Mouse (Mus musculus) natural killer cell, adult 2 months (primary cell): ENCODE results near the gene Nptxr.

Source experiments
- DNase-seq, 2 experiments: peaks; one replicate each; pipeline ENCODE4 v3.0.0; 2022; ENCODE audit warnings: low spot score in 2 of 2

The Nptxr gene

GRCm38 (mm10) chr15:79790111-79790510 lies 14.5 kb downstream of the Nptxr start:
- DNase-seq, result no peak

- DNase-seq, result no peak
Measured at GRCm38 (mm10) chr15:79787815-79788214, 16.8 kb downstream of the Nptxr start.

GRCm38 (mm10) chr15:79785056-79785455 lies 19.5 kb downstream of the Nptxr start:
- DNase-seq, result no peak

- DNase-seq, result no peak
Measured at GRCm38 (mm10) chr15:79777749-79778148, 26.8 kb downstream of the Nptxr start, which contains the start of gene Dnal4. Gene Dnal4, minus strand, starts transcription at chr15:79777849.

- DNase-seq, result no peak
Measured at GRCm38 (mm10) chr15:79775662-79776061, 28.9 kb downstream of the Nptxr start.

GRCm38 (mm10) chr15:79774117-79775027 lies 30.2 kb downstream of the Nptxr start:
- DNase-seq, result peak; percentile 96 to 97

- DNase-seq, result no peak
Measured at GRCm38 (mm10) chr15:79770629-79771240, 33.8 kb downstream of the Nptxr start.

- DNase-seq, result no peak
Measured at GRCm38 (mm10) chr15:79768302-79768701, 36.3 kb downstream of the Nptxr start.

- DNase-seq, result no peak
Measured at GRCm38 (mm10) chr15:79767327-79767961, 37.1 kb downstream of the Nptxr start.

- no peak for DNase-seq
Measured at GRCm38 (mm10) chr15:79766586-79767071, 37.9 kb downstream of the Nptxr start.

- DNase-seq, result no peak
Measured at GRCm38 (mm10) chr15:79766168-79766567, 38.4 kb downstream of the Nptxr start.

GRCm38 (mm10) chr15:79765361-79765760 lies 39.2 kb downstream of the Nptxr start:
- DNase-seq, result no peak

GRCm38 (mm10) chr15:79764539-79765267 lies 39.9 kb downstream of the Nptxr start:
- DNase-seq, result no peak

- DNase-seq, result no peak
Measured at GRCm38 (mm10) chr15:79763601-79764246, 40.8 kb downstream of the Nptxr start.

- no peak for DNase-seq
Measured at GRCm38 (mm10) chr15:79763001-79763400, 41.6 kb downstream of the Nptxr start.

- no peak for DNase-seq
Measured at GRCm38 (mm10) chr15:79760956-79761355, 43.6 kb downstream of the Nptxr start.

GRCm38 (mm10) chr15:79757118-79757517 lies 47.4 kb downstream of the Nptxr start:
- DNase-seq, result no peak

GRCm38 (mm10) chr15:79755977-79756625 lies 48.5 kb downstream of the Nptxr start:
- no peak for DNase-seq

GRCm38 (mm10) chr15:79755176-79755575 lies 49.4 kb downstream of the Nptxr start:
- DNase-seq, result no peak

- no peak for DNase-seq
Measured at GRCm38 (mm10) chr15:79753873-79754272, 50.7 kb downstream of the Nptxr start.

GRCm38 (mm10) chr15:79753420-79753752 lies 51.2 kb downstream of the Nptxr start:
- no peak for DNase-seq
